Mouse (Mus musculus) right cerebral cortex, postnatal 4 days (tissue): ENCODE measurements at regions not wholly inside any gene's neighbourhood (a gene's known extent, or its start where the extent isn't known, plus 50 kb on each side); places are given as distances from the start of the nearest gene placed in this dataset.
"Not testable (repeated sequence)": the region's sequence is repeated elsewhere in the genome, so short reads cannot be mapped to it uniquely, and the experiment has no call there.

ENCODE experiments used
- DNase-seq: peaks from one replicate; pipeline ENCODE4 v3.0.0-alpha.2; 2022

- peak; percentile 100 for DNase-seq
Observed at GRCm38 (mm10) chr8:20122067-20122925, 219.1 kb downstream of the Gm31371 start.

- not testable (repeated sequence) for DNase-seq
Observed at GRCm38 (mm10) chr8:20123545-20123944, 220.4 kb downstream of the Gm31371 start.

- not testable (repeated sequence) for DNase-seq
Observed at GRCm38 (mm10) chr8:20135626-20136025, 227.4 kb downstream of the Gm15319 start.

GRCm38 (mm10) chr8:20145436-20145835, 217.6 kb downstream of the Gm15319 start:
- DNase-seq, result not testable (repeated sequence)

- DNase-seq, result not testable (repeated sequence)
Observed at GRCm38 (mm10) chr8:20151317-20152047, 211.5 kb downstream of the Gm15319 start.

GRCm38 (mm10) chr8:20154091-20154490, 208.9 kb downstream of the Gm15319 start:
- DNase-seq, result peak; percentile 6
